Mouse (Mus musculus): ENCODE measurements at regions not wholly inside any gene's neighbourhood (a gene's known extent, or its start where the extent isn't known, plus 50 kb on each side); places are given as distances from the start of the nearest gene placed in this dataset.
"Not testable (repeated sequence)": the region's sequence is repeated elsewhere in the genome, so short reads cannot be mapped to it uniquely, and the experiment has no call there.

GRCm38 (mm10) chr16:56323828-56324227 is 119.7 kb downstream of the Impg2 start:
- not testable (repeated sequence) for H3K4me2 ChIP-seq (replicated peaks; ENCODE audit: low read depth, low read length); H3K27ac ChIP-seq (ENCODE audit: low read length); H3K36me3 ChIP-seq (ENCODE audit: insufficient read depth, low read length); H3K4me3 ChIP-seq (ENCODE audit: low read depth, low read length); H3K9me3 ChIP-seq (ENCODE audit: low read length); DNase-seq (ENCODE audit: low spot score); H3K27me3 ChIP-seq (replicated peaks; ENCODE audit: insufficient read depth, low read length); H3K4me1 ChIP-seq (ENCODE audit: insufficient read depth, low read depth, low read length); H3K9ac ChIP-seq (replicated peaks; ENCODE audit: low read depth); ATAC-seq
- 86% methylated on average over 3 of the region's 3 CpGs for WGBS

- no peak overlapping the region for H3K27ac ChIP-seq (ENCODE audit: low read length)
- H3K27me3 ChIP-seq (replicated peaks; ENCODE audit: insufficient read depth, low read length) = no peaks in the 10 kb centered on the region
- H3K4me3 ChIP-seq (ENCODE audit: low read depth, low read length) = no peak overlapping the region
- H3K36me3 ChIP-seq (ENCODE audit: insufficient read depth, low read length) = no peaks in the 10 kb centered on the region
- DNase-seq (ENCODE audit: low spot score) (no peak), ATAC-seq (no peak)
- H3K9me3 ChIP-seq (ENCODE audit: low read length) = no peaks in the 10 kb centered on the region
- H3K9ac ChIP-seq (replicated peaks; ENCODE audit: low read depth) = no peak overlapping the region
- no peaks in the 10 kb centered on the region for H3K4me1 ChIP-seq (ENCODE audit: insufficient read depth, low read depth, low read length)
- no peak overlapping the region for H3K4me2 ChIP-seq (replicated peaks; ENCODE audit: low read depth, low read length)
- TF ChIP-seq CTCF (IDR thresholded peaks at IDR 0.05) = no peak
- no peak for TF ChIP-seq EP300 (IDR thresholded peaks at IDR 0.05)
These were observed 128.3 kb upstream of the Abi3bp start for GRCm38 (mm10) chr16:56349415-56349814.

- H3K4me2 ChIP-seq (replicated peaks; ENCODE audit: low read depth, low read length) = no peak overlapping the region
- no peaks in the 10 kb centered on the region for H3K27me3 ChIP-seq (replicated peaks; ENCODE audit: insufficient read depth, low read length)
- no peak overlapping the region for H3K4me3 ChIP-seq (ENCODE audit: low read depth, low read length)
- H3K36me3 ChIP-seq (ENCODE audit: insufficient read depth, low read length) = no peaks in the 10 kb centered on the region
- no peaks in the 10 kb centered on the region for H3K4me1 ChIP-seq (ENCODE audit: insufficient read depth, low read depth, low read length)
- no peak for TF ChIP-seq CTCF (IDR thresholded peaks at IDR 0.05)
- TF ChIP-seq EP300 (IDR thresholded peaks at IDR 0.05) = no peak
- ATAC-seq (no peak), DNase-seq (ENCODE audit: low spot score) (no peak)
- WGBS = 48% methylated on average over 3 of the region's 3 CpGs
- H3K9me3 ChIP-seq (ENCODE audit: low read length) = no peaks in the 10 kb centered on the region
- no peak overlapping the region for H3K27ac ChIP-seq (ENCODE audit: low read length)
- H3K9ac ChIP-seq (replicated peaks; ENCODE audit: low read depth) = no peak overlapping the region
These were observed 124.8 kb upstream of the Abi3bp start for GRCm38 (mm10) chr16:56352888-56353287.

- Histone ChIP-seq H3K27me3 (replicated peaks; ENCODE audit: insufficient read depth, low read length) (no peaks in the 10 kb centered on the region), H3K4me2 (replicated peaks; ENCODE audit: low read depth, low read length) (no peak overlapping the region), H3K4me1 (ENCODE audit: insufficient read depth, low read depth, low read length) (0 out of 2 replicates have a peak, but pooled peaks cover 3% of the 10 kb centered on the region), H3K36me3 (ENCODE audit: insufficient read depth, low read length) (no peaks in the 10 kb centered on the region), H3K4me3 (ENCODE audit: low read depth, low read length) (no peak overlapping the region), H3K9ac (replicated peaks; ENCODE audit: low read depth) (no peak overlapping the region), H3K9me3 (ENCODE audit: low read length) (no peaks in the 10 kb centered on the region), H3K27ac (ENCODE audit: low read length) (no peak overlapping the region)
- TF ChIP-seq EP300 (IDR thresholded peaks at IDR 0.05) (no peak), CTCF (IDR thresholded peaks at IDR 0.05) (no peak)
- 51% methylated on average over 2 of the region's 2 CpGs for WGBS
- DNase-seq (ENCODE audit: low spot score) (no peak), ATAC-seq (no peak)
These were observed 118.6 kb upstream of the Abi3bp start for GRCm38 (mm10) chr16:56359101-56359500.

GRCm38 (mm10) chr16:56360992-56361391 is 116.7 kb upstream of the Abi3bp start:
- no peaks in the 10 kb centered on the region for H3K27me3 ChIP-seq (replicated peaks; ENCODE audit: insufficient read depth, low read length)
- H3K9me3 ChIP-seq (ENCODE audit: low read length) = no peaks in the 10 kb centered on the region
- no peak overlapping the region for H3K4me2 ChIP-seq (replicated peaks; ENCODE audit: low read depth, low read length)
- no peak overlapping the region for H3K27ac ChIP-seq (ENCODE audit: low read length)
- WGBS = 7% methylated on average over 1 of the region's 1 CpGs
- DNase-seq (ENCODE audit: low spot score) (no peak), ATAC-seq (no peak)
- no peak overlapping the region for H3K9ac ChIP-seq (replicated peaks; ENCODE audit: low read depth)
- TF ChIP-seq CTCF (IDR thresholded peaks at IDR 0.05) (no peak), EP300 (IDR thresholded peaks at IDR 0.05) (no peak)
- 0 out of 2 replicates have a peak, but pooled peaks cover 3% of the 10 kb centered on the region for H3K4me1 ChIP-seq (ENCODE audit: insufficient read depth, low read depth, low read length)
- no peaks in the 10 kb centered on the region for H3K36me3 ChIP-seq (ENCODE audit: insufficient read depth, low read length)
- no peak overlapping the region for H3K4me3 ChIP-seq (ENCODE audit: low read depth, low read length)

GRCm38 (mm10) chr16:56378356-56378755 is 99.3 kb upstream of the Abi3bp start:
- no peak for TF ChIP-seq CTCF (IDR thresholded peaks at IDR 0.05)
- no peak for TF ChIP-seq EP300 (IDR thresholded peaks at IDR 0.05)
- Histone ChIP-seq H3K4me3 (ENCODE audit: low read depth, low read length) (no peak overlapping the region), H3K27ac (ENCODE audit: low read length) (no peak overlapping the region), H3K36me3 (ENCODE audit: insufficient read depth, low read length) (no peaks in the 10 kb centered on the region), H3K4me1 (ENCODE audit: insufficient read depth, low read depth, low read length) (no peaks in the 10 kb centered on the region), H3K9ac (replicated peaks; ENCODE audit: low read depth) (no peak overlapping the region), H3K27me3 (replicated peaks; ENCODE audit: insufficient read depth, low read length) (no peaks in the 10 kb centered on the region), H3K9me3 (ENCODE audit: low read length) (no peaks in the 10 kb centered on the region), H3K4me2 (replicated peaks; ENCODE audit: low read depth, low read length) (no peak overlapping the region)
- 68% methylated on average over 2 of the region's 2 CpGs for WGBS
- no peak for DNase-seq (ENCODE audit: low spot score)
- ATAC-seq = no peak

- DNase-seq (ENCODE audit: low spot score) = no peak
- no peak overlapping the region for H3K9ac ChIP-seq (replicated peaks; ENCODE audit: low read depth)
- no peaks in the 10 kb centered on the region for H3K36me3 ChIP-seq (ENCODE audit: insufficient read depth, low read length)
- H3K4me1 ChIP-seq (ENCODE audit: insufficient read depth, low read depth, low read length) = no peaks in the 10 kb centered on the region
- WGBS = 66% methylated on average over 4 of the region's 4 CpGs
- H3K4me3 ChIP-seq (ENCODE audit: low read depth, low read length) = no peak overlapping the region
- no peak for ATAC-seq
- no peaks in the 10 kb centered on the region for H3K9me3 ChIP-seq (ENCODE audit: low read length)
- TF ChIP-seq EP300 (IDR thresholded peaks at IDR 0.05) (no peak), CTCF (IDR thresholded peaks at IDR 0.05) (no peak)
- H3K4me2 ChIP-seq (replicated peaks; ENCODE audit: low read depth, low read length) = no peak overlapping the region
- no peaks in the 10 kb centered on the region for H3K27me3 ChIP-seq (replicated peaks; ENCODE audit: insufficient read depth, low read length)
- no peak overlapping the region for H3K27ac ChIP-seq (ENCODE audit: low read length)
These were observed 97.0 kb upstream of the Abi3bp start for GRCm38 (mm10) chr16:56380680-56381079.

Measured in lung, postnatal 0 days (tissue).